In genomic region chr11:101448274-101448746, GRCm38 (mm10) we compare ENCODE assay signal across 8 mouse cellular contexts. TPM values are rescaled to one million over a fixed set of nuclear protein-coding genes. Genes with fewer than 3 reads are reported as not detected.
DNase-seq lines count a peak whose midpoint lies in the region; ATAC-seq and TF ChIP-seq lines count a peak whose summit lies in the region.

TSS of gene Ifi35 (plus strand) at chr11:101448407.

- H3K9me3 ChIP-seq in midbrain, embryonic 10.5 days (replicated peaks), result no peaks in the 10 kb centered on the region
- no peaks in the 10 kb centered on the region for H3K9me3 ChIP-seq in midbrain, embryonic 11.5 days (ENCODE audit: control insufficient read depth, low read length)
- no peaks in the 10 kb centered on the region for H3K9me3 ChIP-seq in heart, embryonic 11.5 days (replicated peaks; ENCODE audit: control insufficient read depth, low read length)
- H3K9me3 ChIP-seq in kidney, postnatal 0 days (replicated peaks; ENCODE audit: low read length), result no peaks in the 10 kb centered on the region
- H3K9me3 ChIP-seq in stomach, embryonic 16.5 days (replicated peaks; ENCODE audit: control insufficient read depth, low read length), result no peaks in the 10 kb centered on the region

- H3K4me1 ChIP-seq in midbrain, embryonic 10.5 days, result peaks cover 16% of the 10 kb centered on the region
- H3K4me1 ChIP-seq in midbrain, embryonic 11.5 days (ENCODE audit: control insufficient read depth, insufficient read depth, low read length), result peaks cover 5% of the 10 kb centered on the region
- no peaks in the 10 kb centered on the region; the same call in 1 of the 2 replicates for H3K4me1 ChIP-seq in cortical plate, adult 2 months (ENCODE audit: control insufficient read depth, insufficient read depth, low read length)
- peaks cover 10% of the 10 kb centered on the region for H3K4me1 ChIP-seq in heart, embryonic 11.5 days (ENCODE audit: control insufficient read depth, insufficient read depth, low read length)
- peaks cover 7% of the 10 kb centered on the region; the same call in 1 of the 2 replicates for H3K4me1 ChIP-seq in kidney, postnatal 0 days (replicated peaks; ENCODE audit: insufficient read depth, low read length)
- peaks cover 21% of the 10 kb centered on the region for H3K4me1 ChIP-seq in stomach, embryonic 16.5 days (ENCODE audit: control insufficient read depth, insufficient read depth, low read length)

- no peak within 1 kb of the TSS for H3K27ac ChIP-seq in midbrain, embryonic 10.5 days (replicated peaks)
- no peak within 1 kb of the TSS for H3K27ac ChIP-seq in midbrain, embryonic 11.5 days (ENCODE audit: low read depth, low read length)
- 0 out of 2 replicates have a peak within 1 kb of the TSS, but pooled peaks have one; percentile 45 for H3K27ac ChIP-seq in cortical plate, adult 2 months (ENCODE audit: insufficient read depth, low read length)
- H3K27ac ChIP-seq in heart, embryonic 11.5 days (ENCODE audit: low read depth, low read length), result peak within 1 kb of the TSS; percentile 62
- H3K27ac ChIP-seq in kidney, postnatal 0 days, result peak within 1 kb of the TSS; percentile 91
- peak within 1 kb of the TSS; percentile 83 for H3K27ac ChIP-seq in macrophage
- H3K27ac ChIP-seq in stomach, embryonic 16.5 days (ENCODE audit: low read length), result peak within 1 kb of the TSS; percentile 78

- no peak for DNase-seq in midbrain, embryonic 10.5 days (ENCODE audit: low spot score)
- DNase-seq in midbrain, embryonic 11.5 days (ENCODE audit: low spot score, missing footprints), result no peak
- DNase-seq in kidney, postnatal 0 days (ENCODE audit: low spot score), result peak; percentile 95
- DNase-seq in cerebellum, postnatal 25 days, result no peak

- TF ChIP-seq CTCF in cortical plate, adult 2 months (IDR thresholded peaks at IDR 0.05; ENCODE audit: extremely low read depth, insufficient read depth, low read length), result no peak
- no peak for TF ChIP-seq CTCF in kidney, postnatal 0 days (IDR thresholded peaks at IDR 0.05; ENCODE audit: low read depth)

- no peaks in the 10 kb centered on the region for H3K27me3 ChIP-seq in midbrain, embryonic 10.5 days (ENCODE audit: low read depth, poor library complexity, severe bottlenecking)
- no peaks in the 10 kb centered on the region for H3K27me3 ChIP-seq in midbrain, embryonic 11.5 days (ENCODE audit: control insufficient read depth, insufficient read depth, low read length)
- no peaks in the 10 kb centered on the region for H3K27me3 ChIP-seq in heart, embryonic 11.5 days (ENCODE audit: control insufficient read depth, insufficient read depth, low read length)
- no peaks in the 10 kb centered on the region for H3K27me3 ChIP-seq in kidney, postnatal 0 days (ENCODE audit: insufficient read depth, low read length)
- H3K27me3 ChIP-seq in stomach, embryonic 16.5 days (ENCODE audit: control insufficient read depth, insufficient read depth, low read length), result no peaks in the 10 kb centered on the region

- peaks cover 67% of the 10 kb centered on the region for H3K79me2 ChIP-seq in macrophage (ENCODE audit: inconsistent target)

- H3K4me2 ChIP-seq in midbrain, embryonic 11.5 days, result no peak within 1 kb of the TSS
- H3K4me2 ChIP-seq in heart, embryonic 11.5 days, result peak within 1 kb of the TSS; percentile 63
- H3K4me2 ChIP-seq in kidney, postnatal 0 days (ENCODE audit: low read length), result peak within 1 kb of the TSS; percentile 67
- peak within 1 kb of the TSS; percentile 57 for H3K4me2 ChIP-seq in stomach, embryonic 16.5 days (ENCODE audit: low read depth, low read length)

- peak within 1 kb of the TSS; percentile 18 for H3K4me3 ChIP-seq in midbrain, embryonic 10.5 days
- no peak within 1 kb of the TSS for H3K4me3 ChIP-seq in midbrain, embryonic 11.5 days (ENCODE audit: low read depth, low read length)
- peak within 1 kb of the TSS; percentile 36 for H3K4me3 ChIP-seq in cortical plate, adult 2 months (ENCODE audit: insufficient read depth, low read length)
- H3K4me3 ChIP-seq in heart, embryonic 11.5 days (ENCODE audit: low read depth, low read length), result peak within 1 kb of the TSS; percentile 50
- peak within 1 kb of the TSS; percentile 57 for H3K4me3 ChIP-seq in kidney, postnatal 0 days (replicated peaks; ENCODE audit: low read depth, low read length)
- peak within 1 kb of the TSS; percentile 85 for H3K4me3 ChIP-seq in macrophage (ENCODE audit: inconsistent target)
- peak within 1 kb of the TSS; percentile 54 for H3K4me3 ChIP-seq in stomach, embryonic 16.5 days (replicated peaks; ENCODE audit: low read length)

- no peak for ATAC-seq in midbrain, embryonic 11.5 days (ENCODE audit: low FRiP score)
- ATAC-seq in heart, embryonic 11.5 days (replicated peaks; ENCODE audit: insufficient number of reproducible peaks, low FRiP score, low TSS enrichment), result peak; percentile 71
- ATAC-seq in kidney, postnatal 0 days (replicated peaks; ENCODE audit: low FRiP score, low read depth), result peak; percentile 60
- peak; percentile 87 for ATAC-seq in stomach, embryonic 16.5 days (ENCODE audit: insufficient read depth, low FRiP score)

- WGBS in midbrain, embryonic 10.5 days, result 50% methylated on average over 10 of the region's 10 CpGs
- 43% methylated on average over 10 of the region's 10 CpGs for WGBS in midbrain, embryonic 11.5 days
- 18% methylated on average over 10 of the region's 10 CpGs for WGBS in heart, embryonic 11.5 days (ENCODE audit: insufficient replicate concordance)
- WGBS in kidney, postnatal 0 days, result 14% methylated on average over 10 of the region's 10 CpGs
- WGBS in macrophage (ENCODE audit: missing documents), result 3% methylated on average over 10 of the region's 10 CpGs
- 11% methylated on average over 10 of the region's 10 CpGs for WGBS in stomach, embryonic 16.5 days

- H3K36me3 ChIP-seq in midbrain, embryonic 10.5 days, result peaks cover 34% of the 10 kb centered on the region
- peaks cover 12% of the 10 kb centered on the region; the same call in 1 of the 2 replicates for H3K36me3 ChIP-seq in midbrain, embryonic 11.5 days (ENCODE audit: control insufficient read depth, insufficient read depth, low read length)
- peaks cover 19% of the 10 kb centered on the region for H3K36me3 ChIP-seq in heart, embryonic 11.5 days (ENCODE audit: control insufficient read depth, insufficient read depth, low read length)
- H3K36me3 ChIP-seq in kidney, postnatal 0 days (ENCODE audit: insufficient read depth, low read length), result peaks cover 17% of the 10 kb centered on the region
- H3K36me3 ChIP-seq in macrophage (ENCODE audit: inconsistent target), result peaks cover 31% of the 10 kb centered on the region; the same call in 1 of the 2 replicates
- peaks cover 15% of the 10 kb centered on the region for H3K36me3 ChIP-seq in stomach, embryonic 16.5 days (ENCODE audit: control insufficient read depth, insufficient read depth, low read length)

- no peak within 1 kb of the TSS for H3K9ac ChIP-seq in midbrain, embryonic 11.5 days (ENCODE audit: low read length)
- peak within 1 kb of the TSS; percentile 74 for H3K9ac ChIP-seq in heart, embryonic 11.5 days (ENCODE audit: low read depth, low read length)
- peak within 1 kb of the TSS; percentile 57 for H3K9ac ChIP-seq in kidney, postnatal 0 days (ENCODE audit: low read depth, low read length)
- peak within 1 kb of the TSS; percentile 68 for H3K9ac ChIP-seq in stomach, embryonic 16.5 days (ENCODE audit: low read length)

- TF ChIP-seq POLR2A in cortical plate, adult 2 months (IDR thresholded peaks at IDR 0.05; ENCODE audit: extremely low read depth, insufficient read depth, low read length), result 0 out of 2 replicates have a peak, but pooled peaks have one; percentile 28

RNA-seq across cellular contexts. Expression of gene Ifi35, which starts in this region (rescaled TPM):
- polyA plus RNA-seq in midbrain, embryonic 10.5 days (2016; fragmentation: Nextera tagmentation; extraction: Ambion mirVana), result 3.2 and 4.0 TPM in 2 replicates
- 2.7 and 4.1 TPM in 2 replicates for polyA plus RNA-seq in midbrain, embryonic 11.5 days (2014; fragmentation: Nextera tagmentation; extraction: Ambion mirVana)
- 6.8 and 7.3 TPM in 2 replicates for polyA plus RNA-seq in cortical plate, adult 2 months (2012; rRNA removed)
- polyA plus RNA-seq in heart, embryonic 11.5 days (2014; fragmentation: Nextera tagmentation; extraction: Ambion mirVana), result 10.2 and 11.8 TPM in 2 replicates
- polyA plus RNA-seq in kidney, postnatal 0 days (2015; fragmentation: Nextera tagmentation; extraction: Ambion mirVana), result 30.0 and 30.8 TPM in 2 replicates
- total RNA-seq in macrophage (2018; cell fraction: chromatin; rRNA removed), result 100 to 1,000 TPM in 16 of 26 experiments, 10 to 100 TPM in 10; 75.8 to 646 (median 235) TPM
- 100 to 1,000 TPM in 13 of 26 experiments, 10 to 100 TPM in 13; 40.6 to 193 (median 106) TPM for total RNA-seq in macrophage (2018; cell fraction: cytosol; rRNA removed)
- 100 to 1,000 TPM in 17 of 26 experiments, 10 to 100 TPM in 9; 75.8 to 497 (median 162) TPM for total RNA-seq in macrophage (2018; cell fraction: nucleus; rRNA removed)
- polyA plus RNA-seq in macrophage (2018), result 24.9 to 84.0 TPM (median 72.4 TPM) in 3 replicates
- polyA plus RNA-seq in stomach, embryonic 16.5 days (2015; fragmentation: Nextera tagmentation; extraction: Ambion mirVana), result 26.3 and 26.8 TPM in 2 replicates

Comparison
In these comparisons a context has a peak if more than half of its experiments do, and no peak if none do; other contexts are left out.
1. H3K27ac ChIP-seq: peak in cortical plate, adult 2 months (single experiment), heart, embryonic 11.5 days (single experiment), kidney, postnatal 0 days (single experiment), macrophage (single experiment) and stomach, embryonic 16.5 days (single experiment); none in midbrain, embryonic 10.5 days (single experiment) and midbrain, embryonic 11.5 days (single experiment).